Mouse (Mus musculus) lung, postnatal 0 days (tissue): ENCODE data around the gene Rspo1. TPM values are rescaled to one million over a fixed set of nuclear protein-coding genes. Genes with fewer than 3 reads are reported as not detected.

Source experiments
- ATAC-seq: fragments of 200-750 bp; cut with Nextera tagmentation; 2 replicates; pipeline ENCODE4 v1.8.0; 2017; ENCODE audit warnings: moderate library complexity
- DNase-seq: peaks from one replicate; pipeline ENCODE4 v3.0.0-alpha.2; 2016; ENCODE audit warnings: low spot score
- H3K27ac ChIP-seq: fragments of 300-500 bp; sonication (generic); 2 replicates; pipeline ENCODE4 v1.5.1; 2014; ENCODE audit warnings: antibody characterized with exemption, mild to moderate bottlenecking, low read length, mixed read lengths
- H3K27me3 ChIP-seq: fragments of 300-500 bp; sonication (generic); replicated peaks from 2 replicates; pipeline ENCODE4 v1.6.1; 2014; ENCODE audit warnings: low read length, mixed read lengths; ENCODE audit not compliant: insufficient read depth
- H3K36me3 ChIP-seq: fragments of 300-500 bp; sonication (generic); 2 replicates; pipeline ENCODE4 v1.6.1; 2014; ENCODE audit warnings: low read length, mixed read lengths; ENCODE audit not compliant: insufficient read depth
- H3K4me1 ChIP-seq: fragments of 300-500 bp; sonication (generic); 2 replicates; pipeline ENCODE4 v1.6.1; 2014; ENCODE audit warnings: antibody characterized with exemption, low read depth, low read length, mixed read lengths; ENCODE audit not compliant: insufficient read depth
- H3K4me2 ChIP-seq: fragments of 300-500 bp; sonication (generic); replicated peaks from 2 replicates; pipeline ENCODE4 v1.6.1; 2014; ENCODE audit warnings: low read depth, mild to moderate bottlenecking, low read length, moderate library complexity, mixed read lengths
- H3K4me3 ChIP-seq: fragments of 300-500 bp; sonication (generic); 2 replicates; pipeline ENCODE4 v1.5.1; 2014; ENCODE audit warnings: low read depth, low read length
- H3K9ac ChIP-seq: fragments of 300-500 bp; sonication (generic); replicated peaks from 2 replicates; pipeline ENCODE4 v1.6.1; 2014; ENCODE audit warnings: low read depth, mild to moderate bottlenecking
- H3K9me3 ChIP-seq: fragments of 300-500 bp; sonication (generic); 2 replicates; pipeline ENCODE4 v1.6.1; 2016; ENCODE audit warnings: low read length, mixed read lengths
- CTCF ChIP-seq: IDR thresholded peaks from 2 replicates; pipeline ENCODE4 v1.5.1; 2016; ENCODE audit warnings: antibody characterized with exemption, mild to moderate bottlenecking
- EP300 ChIP-seq: IDR thresholded peaks from 2 replicates; pipeline ENCODE4 v1.6.1; 2016; ENCODE audit warnings: antibody characterized with exemption, mild to moderate bottlenecking, control low read depth
- WGBS: fragments of 180-500 bp; shearing (Covaris S2); extraction: QIAGEN DNeasy Blood & Tissue Kit; methylation state at CpG from one replicate; pipeline ENCODE4 v1.1.7; 2014; 5-methylcytosine and 5-hydroxymethylcytosine counted together
- polyA plus RNA-seq: library from polyadenylated mRNA; unstranded; fragments of >200 nt; fragmentation: Nextera tagmentation; extraction: Ambion mirVana; gene quantifications from 2 replicates; pipeline ENCODE4 v1.2.1, GENCODE M21; 2015

The Rspo1 gene
- polyA plus RNA-seq, 1 experiment from 2014 or later, result 6.5 TPM

- no peaks in the 10 kb centered on the region for H3K4me1 ChIP-seq
- TF ChIP-seq EP300, result no peak
- TF ChIP-seq CTCF, result no peak
- H3K9ac ChIP-seq, result no peak overlapping the region
- H3K36me3 ChIP-seq, result peaks cover 53% of the 10 kb centered on the region
- H3K27ac ChIP-seq, result no peak overlapping the region
- no peaks in the 10 kb centered on the region for H3K27me3 ChIP-seq
- DNase-seq, result no peak
- H3K9me3 ChIP-seq, result no peaks in the 10 kb centered on the region
- 83% methylated on average over 7 of the region's 7 CpGs for WGBS
- no peak overlapping the region for H3K4me2 ChIP-seq
- H3K4me3 ChIP-seq, result no peak overlapping the region
- ATAC-seq, result no peak
These were observed 58.2 kb downstream of the Rspo1 start for GRCm38 (mm10) chr4:125044454-125044853.

GRCm38 (mm10) chr4:125055385-125055784 lies 69.2 kb downstream of the Rspo1 start:
- Histone ChIP-seq H3K27ac (no peak overlapping the region), H3K36me3 (peaks cover 23% of the 10 kb centered on the region), H3K4me2 (no peak overlapping the region), H3K9me3 (no peaks in the 10 kb centered on the region), H3K9ac (no peak overlapping the region), H3K4me3 (no peak overlapping the region), H3K27me3 (no peaks in the 10 kb centered on the region), H3K4me1 (no peaks in the 10 kb centered on the region)
- ATAC-seq, result peak; percentile 22; the same call in 1 of the 2 replicates
- TF ChIP-seq CTCF, result no peak
- no peak for TF ChIP-seq EP300
- DNase-seq, result no peak
- WGBS, result 82% methylated on average over 9 of the region's 9 CpGs

GRCm38 (mm10) chr4:125056476-125056875 lies 70.2 kb downstream of the Rspo1 start:
- no peak for DNase-seq
- no peaks in the 10 kb centered on the region for H3K27me3 ChIP-seq
- no peak for ATAC-seq
- no peak overlapping the region for H3K4me2 ChIP-seq
- no peak overlapping the region for H3K9ac ChIP-seq
- no peak for TF ChIP-seq CTCF
- no peak for TF ChIP-seq EP300
- no peaks in the 10 kb centered on the region for H3K4me1 ChIP-seq
- WGBS, result 86% methylated on average over 4 of the region's 4 CpGs
- H3K36me3 ChIP-seq, result peaks cover 23% of the 10 kb centered on the region
- no peak overlapping the region for H3K4me3 ChIP-seq
- H3K9me3 ChIP-seq, result no peaks in the 10 kb centered on the region
- no peak overlapping the region for H3K27ac ChIP-seq

- 38% methylated on average over 3 of the region's 3 CpGs for WGBS
- H3K27me3 ChIP-seq, result no peaks in the 10 kb centered on the region
- TF ChIP-seq EP300, result no peak
- TF ChIP-seq CTCF, result no peak
- DNase-seq (no peak), ATAC-seq (no peak)
- H3K27ac ChIP-seq, result no peak overlapping the region
- H3K9me3 ChIP-seq, result no peaks in the 10 kb centered on the region
- no peaks in the 10 kb centered on the region for H3K4me1 ChIP-seq
- no peak overlapping the region for H3K4me3 ChIP-seq
- H3K4me2 ChIP-seq, result no peak overlapping the region
- peaks cover 21% of the 10 kb centered on the region for H3K36me3 ChIP-seq
- H3K9ac ChIP-seq, result no peak overlapping the region
These were observed 71.0 kb downstream of the Rspo1 start for GRCm38 (mm10) chr4:125057273-125057672.

GRCm38 (mm10) chr4:125058033-125058432 lies 71.8 kb downstream of the Rspo1 start:
- H3K4me2 ChIP-seq, result no peak overlapping the region
- H3K4me1 ChIP-seq, result no peaks in the 10 kb centered on the region
- no peaks in the 10 kb centered on the region for H3K9me3 ChIP-seq
- H3K4me3 ChIP-seq, result no peak overlapping the region
- H3K36me3 ChIP-seq, result peaks cover 18% of the 10 kb centered on the region
- TF ChIP-seq EP300 (no peak), CTCF (no peak)
- DNase-seq, result peak; percentile 61
- ATAC-seq, result peak; percentile 59
- no peaks in the 10 kb centered on the region for H3K27me3 ChIP-seq
- no peak overlapping the region for H3K9ac ChIP-seq
- no peak overlapping the region for H3K27ac ChIP-seq
- 28% methylated on average over 5 of the region's 5 CpGs for WGBS

Other genes with a start within 250 kb of the Rspo1 start
- gene Inpp5b, start 244.6 kb upstream of the Rspo1 start, polyA plus RNA-seq, result 59.6 and 62.9 TPM in 2 replicates
- gene Mtf1, start 184.3 kb upstream of the Rspo1 start, polyA plus RNA-seq, result 9.3 and 10.8 TPM in 2 replicates
- 22.8 and 25.4 TPM in 2 replicates for gene Yrdc, start 135.8 kb upstream of the Rspo1 start, polyA plus RNA-seq
- gene 1110065P20Rik, start 135.2 kb upstream of the Rspo1 start, polyA plus RNA-seq, result 65.4 and 68.7 TPM in 2 replicates
- gene Maneal, start 124.3 kb upstream of the Rspo1 start, polyA plus RNA-seq, result 0.08 and 0.13 TPM in 2 replicates
- not detected in 2 replicates for gene Epha10, start 105.5 kb upstream of the Rspo1 start, polyA plus RNA-seq
- gene 9930104L06Rik, start 49.4 kb upstream of the Rspo1 start, polyA plus RNA-seq, result 7.3 and 8.3 TPM in 2 replicates
- gene Cdca8, start 47.1 kb upstream of the Rspo1 start, polyA plus RNA-seq, result 5.5 and 8.8 TPM in 2 replicates
- 42.3 and 47.3 TPM in 2 replicates for gene Gnl2, start 30.2 kb downstream of the Rspo1 start, polyA plus RNA-seq
- gene Dnali1, start 79.3 kb downstream of the Rspo1 start, polyA plus RNA-seq, result 6.9 and 10.9 TPM in 2 replicates
- 17.4 and 18.0 TPM in 2 replicates for gene Snip1, start 80.2 kb downstream of the Rspo1 start, polyA plus RNA-seq
- gene Meaf6, start 98.7 kb downstream of the Rspo1 start, polyA plus RNA-seq, result 29.7 and 32.1 TPM in 2 replicates
- gene Zc3h12a, start 141.4 kb downstream of the Rspo1 start, polyA plus RNA-seq, result 1.6 and 2.3 TPM in 2 replicates